Mouse (Mus musculus) thymus, adult 2 months (tissue): ENCODE measurements around the gene Prickle2.

Source experiments
- CTCF ChIP-seq: fragments of 200-500 bp; IDR thresholded peaks from 2 replicates; pipeline ENCODE4 v1.5.1; 2012; ENCODE audit warnings: mild to moderate bottlenecking, control low read depth, low read length, moderate library complexity, borderline replicate concordance; ENCODE audit not compliant: control insufficient read depth, poor library complexity, insufficient read depth; ENCODE audit errors: extremely low read depth
- POLR2A ChIP-seq: fragments of 200-500 bp; IDR thresholded peaks from 2 replicates; pipeline ENCODE4 v1.6.1; 2012; ENCODE audit warnings: mild to moderate bottlenecking, low read length, control low read depth, moderate library complexity; ENCODE audit not compliant: control insufficient read depth, poor library complexity, insufficient read depth; ENCODE audit errors: extremely low read depth

GRCm38 (mm10) chr6:92642929-92643328 is 63.0 kb downstream of the Prickle2 start:
- TF ChIP-seq POLR2A, result no peak
- no peak for TF ChIP-seq CTCF
